Mouse (Mus musculus) naive thymus-derived CD4-positive, alpha-beta T cell, adult 5 months (primary cell): ENCODE results near the gene Ppp1r18. TPM values are rescaled to one million over a fixed set of nuclear protein-coding genes. Genes with fewer than 3 reads are reported as not detected.

Experiments
- polyA plus RNA-seq: library from polyadenylated mRNA; unstranded; fragments of 100-300 nt; shearing (Covaris generic); gene quantifications from one replicate; pipeline ENCODE4 v1.2.1, GENCODE M21; 2017

Gene Ppp1r18
- 297 TPM for polyA plus RNA-seq

GRCm38 (mm10) chr17:35865481-35866280 lies at the start of gene Ppp1r18:
Gene Ppp1r18 (plus strand): TSS chr17:35865593.

GRCm38 (mm10) chr17:35821439-35822430 lies 43.7 kb upstream of the Ppp1r18 start, which contains the start of gene Ier3:
Gene Ier3 (plus strand): TSS chr17:35821684.

GRCm38 (mm10) chr17:35822964-35823937 lies 42.1 kb upstream of the Ppp1r18 start, which contains the start of gene Flot1:
Gene Flot1 (plus strand): TSS chr17:35823230.

GRCm38 (mm10) chr17:35838122-35838544 lies 27.3 kb upstream of the Ppp1r18 start, which contains the start of gene Tubb5:
Gene Tubb5 (minus strand): TSS chr17:35838306.

GRCm38 (mm10) chr17:35841076-35841950 lies 24.1 kb upstream of the Ppp1r18 start, which contains the start of gene Mdc1:
Gene Mdc1 (plus strand): TSS chr17:35841515.

GRCm38 (mm10) chr17:35861198-35861857 lies 4.1 kb upstream of the Ppp1r18 start, which contains the start of gene Nrm:
Gene Nrm (plus strand): TSS chr17:35861318.

GRCm38 (mm10) chr17:35879245-35880057 lies 14.1 kb downstream of the Ppp1r18 start, which contains the start of gene Dhx16:
Gene Dhx16 (plus strand): TSS chr17:35879819.

GRCm38 (mm10) chr17:35896781-35897643 lies 31.6 kb downstream of the Ppp1r18 start, which contains the start of gene 2310061I04Rik:
Gene 2310061I04Rik (minus strand): TSS chr17:35897431.

GRCm38 (mm10) chr17:35909919-35910369 lies 44.6 kb downstream of the Ppp1r18 start, which contains the start of gene Atat1:
Gene Atat1 (minus strand): TSS chr17:35910075.

GRCm38 (mm10) chr17:35916297-35917142 lies 51.1 kb downstream of the Ppp1r18 start, which contains the start of the genes Mrps18b and Ppp1r10:
Gene Mrps18b (minus strand): TSS chr17:35916389.
Gene Ppp1r10 (plus strand): TSS chr17:35916434.

Other genes starting within 250 kb of the Ppp1r18 start
- gene Gm9573, start 239.0 kb upstream of the Ppp1r18 start, polyA plus RNA-seq = not detected
- gene Mucl3, start 221.9 kb upstream of the Ppp1r18 start, polyA plus RNA-seq = not detected
- gene Vars2, start 198.0 kb upstream of the Ppp1r18 start, polyA plus RNA-seq = 26.4 TPM
- 16.5 TPM for gene Gtf2h4, start 191.9 kb upstream of the Ppp1r18 start, polyA plus RNA-seq
- gene Ddr1, start 161.0 kb upstream of the Ppp1r18 start, polyA plus RNA-seq = 10.6 TPM
- gene Ier3, start 43.9 kb upstream of the Ppp1r18 start, polyA plus RNA-seq = not detected
- gene Flot1, start 42.4 kb upstream of the Ppp1r18 start, polyA plus RNA-seq = 40.9 TPM
- gene Tubb5, start 27.3 kb upstream of the Ppp1r18 start, polyA plus RNA-seq = 73.9 TPM
- gene Mdc1, start 24.1 kb upstream of the Ppp1r18 start, polyA plus RNA-seq = 12.0 TPM
- 25.9 TPM for gene Nrm, start 4.3 kb upstream of the Ppp1r18 start, polyA plus RNA-seq
- 58.7 TPM for gene Dhx16, start 14.2 kb downstream of the Ppp1r18 start, polyA plus RNA-seq
- 30.8 TPM for gene 2310061I04Rik, start 31.8 kb downstream of the Ppp1r18 start, polyA plus RNA-seq
- gene Atat1, start 44.5 kb downstream of the Ppp1r18 start, polyA plus RNA-seq = 4.5 TPM
- 99.6 TPM for gene Mrps18b, start 50.8 kb downstream of the Ppp1r18 start, polyA plus RNA-seq
- 53.6 TPM for gene Ppp1r10, start 50.8 kb downstream of the Ppp1r18 start, polyA plus RNA-seq
- gene Abcf1, start 104.2 kb downstream of the Ppp1r18 start, polyA plus RNA-seq = 145 TPM
- gene Gnl1, start 114.3 kb downstream of the Ppp1r18 start, polyA plus RNA-seq = 75.6 TPM
- 35.3 TPM for gene Prr3, start 114.6 kb downstream of the Ppp1r18 start, polyA plus RNA-seq
- 12.1 TPM for gene H2-T24, start 155.0 kb downstream of the Ppp1r18 start, polyA plus RNA-seq
- gene H2-T23, start 167.3 kb downstream of the Ppp1r18 start, polyA plus RNA-seq = 382 TPM
- 160 TPM for gene H2-T22, start 177.2 kb downstream of the Ppp1r18 start, polyA plus RNA-seq
- 0.62 TPM for gene Gm6034, start 177.4 kb downstream of the Ppp1r18 start, polyA plus RNA-seq
- gene Gm11127, start 192.8 kb downstream of the Ppp1r18 start, polyA plus RNA-seq = not detected